Mouse (Mus musculus): ENCODE measurements around the gene Atf7ip. TPM values are rescaled to one million over a fixed set of nuclear protein-coding genes. Genes with fewer than 3 reads are reported as not detected.

Atf7ip gene
- polyA plus RNA-seq, 1 experiment: 11.6 TPM

GRCm38 (mm10) chr6:136566002-136566401 is 60.0 kb downstream of the Atf7ip start:
- no peaks in the 10 kb centered on the region for H3K79me2 ChIP-seq (ENCODE audit: control insufficient read depth, insufficient read depth)
- H3K36me3 ChIP-seq (ENCODE audit: control insufficient read depth, insufficient read depth): peaks cover 39% of the 10 kb centered on the region
- no peak overlapping the region for H3ac ChIP-seq (ENCODE audit: control insufficient read depth, insufficient read length)
- no peak overlapping the region for H3K4me2 ChIP-seq (ENCODE audit: low read depth)
- no peak overlapping the region for H3K4me3 ChIP-seq
- TF ChIP-seq MYOG (IDR thresholded peaks at IDR 0.05; ENCODE audit: control insufficient read depth in 1 of 3, insufficient read depth in 1 of 3, insufficient read length in 2 of 3, low read depth in 2 of 3): no peak
- no peak for TF ChIP-seq SRF (IDR thresholded peaks at IDR 0.05; ENCODE audit: control insufficient read depth, insufficient read length, low read depth)
- no peak for TF ChIP-seq TCF3 (IDR thresholded peaks at IDR 0.05; ENCODE audit: insufficient read length, low read depth)
- no peak for TF ChIP-seq TCF12 (IDR thresholded peaks at IDR 0.05; ENCODE audit: insufficient read depth, poor library complexity, severe bottlenecking)
- no peak for TF ChIP-seq E2F4 (IDR thresholded peaks at IDR 0.05; ENCODE audit: insufficient read depth)
- no peak for TF ChIP-seq MAX (IDR thresholded peaks at IDR 0.05; ENCODE audit: low read depth)
- no peak for TF ChIP-seq POLR2AphosphoS2 (IDR thresholded peaks at IDR 0.05; ENCODE audit: insufficient read length, low read depth)
- no peak for TF ChIP-seq REST (IDR thresholded peaks at IDR 0.05; ENCODE audit: insufficient read depth, insufficient read length)
- no peaks in the 10 kb centered on the region for H3K27me3 ChIP-seq (ENCODE audit: control insufficient read depth, insufficient read depth, insufficient read length)

- Histone ChIP-seq H3K27me3 (ENCODE audit: control insufficient read depth, insufficient read depth, insufficient read length) (no peaks in the 10 kb centered on the region), H3K4me2 (ENCODE audit: low read depth) (no peak overlapping the region), H3K36me3 (ENCODE audit: control insufficient read depth, insufficient read depth) (peaks cover 27% of the 10 kb centered on the region), H3K4me3 (no peak overlapping the region), H3ac (ENCODE audit: control insufficient read depth, insufficient read length) (no peak overlapping the region), H3K79me2 (ENCODE audit: control insufficient read depth, insufficient read depth) (no peaks in the 10 kb centered on the region)
- TF ChIP-seq POLR2A (IDR thresholded peaks at IDR 0.05; ENCODE audit: insufficient read length, low read depth): no peak
- no peak for TF ChIP-seq POLR2AphosphoS2 (IDR thresholded peaks at IDR 0.05; ENCODE audit: insufficient read length, low read depth)
- TF ChIP-seq TCF12 (IDR thresholded peaks at IDR 0.05; ENCODE audit: insufficient read depth, poor library complexity, severe bottlenecking): no peak
- TF ChIP-seq CEBPB (IDR thresholded peaks at IDR 0.05; ENCODE audit: insufficient read depth, poor library complexity, severe bottlenecking): no peak
These were observed 84.8 kb downstream of the Atf7ip start for GRCm38 (mm10) chr6:136590739-136591138.

- H3K36me3 ChIP-seq (ENCODE audit: control insufficient read depth, insufficient read depth): peaks cover 40% of the 10 kb centered on the region
- no peaks in the 10 kb centered on the region for H3K27me3 ChIP-seq (ENCODE audit: control insufficient read depth, insufficient read depth, insufficient read length)
- H3K79me2 ChIP-seq (ENCODE audit: control insufficient read depth, insufficient read depth): no peaks in the 10 kb centered on the region
- no peak overlapping the region for H3K4me3 ChIP-seq
- TF ChIP-seq MYOD1 (IDR thresholded peaks at IDR 0.05; ENCODE audit: control insufficient read depth in 1 of 3, insufficient read length in 2 of 3, low read depth in 2 of 3) (no peak), MYOG (IDR thresholded peaks at IDR 0.05; ENCODE audit: control insufficient read depth in 1 of 3, insufficient read depth in 1 of 3, insufficient read length in 2 of 3, low read depth in 2 of 3) (no peak), POLR2AphosphoS2 (IDR thresholded peaks at IDR 0.05; ENCODE audit: insufficient read length, low read depth) (no peak), TCF12 (IDR thresholded peaks at IDR 0.05; ENCODE audit: insufficient read depth, poor library complexity, severe bottlenecking) (no peak), SRF (IDR thresholded peaks at IDR 0.05; ENCODE audit: control insufficient read depth, insufficient read length, low read depth) (no peak), MAX (IDR thresholded peaks at IDR 0.05; ENCODE audit: low read depth) (no peak), USF1 (IDR thresholded peaks at IDR 0.05; ENCODE audit: low read depth) (no peak), CEBPB (IDR thresholded peaks at IDR 0.05; ENCODE audit: insufficient read depth, poor library complexity, severe bottlenecking) (no peak), TCF3 (IDR thresholded peaks at IDR 0.05; ENCODE audit: insufficient read length, low read depth) (no peak), POLR2A (IDR thresholded peaks at IDR 0.05; ENCODE audit: insufficient read length, low read depth) (no peak), REST (IDR thresholded peaks at IDR 0.05; ENCODE audit: insufficient read depth, insufficient read length) (no peak)
- H3K4me2 ChIP-seq (ENCODE audit: low read depth): no peak overlapping the region
- H3ac ChIP-seq (ENCODE audit: control insufficient read depth, insufficient read length): no peak overlapping the region
These were observed 88.6 kb downstream of the Atf7ip start for GRCm38 (mm10) chr6:136594541-136594940.

- TF ChIP-seq USF1 (IDR thresholded peaks at IDR 0.05; ENCODE audit: low read depth): no peak
- TF ChIP-seq POLR2AphosphoS2 (IDR thresholded peaks at IDR 0.05; ENCODE audit: insufficient read length, low read depth): no peak
- H3K36me3 ChIP-seq (ENCODE audit: control insufficient read depth, insufficient read depth): peaks cover 32% of the 10 kb centered on the region
- no peaks in the 10 kb centered on the region for H3K27me3 ChIP-seq (ENCODE audit: control insufficient read depth, insufficient read depth, insufficient read length)
- H3ac ChIP-seq (ENCODE audit: control insufficient read depth, insufficient read length): no peak overlapping the region
- no peak overlapping the region for H3K4me2 ChIP-seq (ENCODE audit: low read depth)
- H3K4me3 ChIP-seq: no peak overlapping the region
- H3K79me2 ChIP-seq (ENCODE audit: control insufficient read depth, insufficient read depth): no peaks in the 10 kb centered on the region
These were observed 96.6 kb downstream of the Atf7ip start for GRCm38 (mm10) chr6:136602601-136603000.

- H3K36me3 ChIP-seq (ENCODE audit: control insufficient read depth, insufficient read depth): peaks cover 5% of the 10 kb centered on the region
These were observed 105.6 kb downstream of the Atf7ip start for GRCm38 (mm10) chr6:136611351-136612215.

More at GRCm38 (mm10) chr6:136611351-136612215, 105.6 kb downstream of the Atf7ip start:
- H3K27me3 ChIP-seq (ENCODE audit: control insufficient read depth, insufficient read depth, insufficient read length): no peaks in the 10 kb centered on the region
- H3K79me2 ChIP-seq (ENCODE audit: control insufficient read depth, insufficient read depth): no peaks in the 10 kb centered on the region
- TF ChIP-seq TCF3 (IDR thresholded peaks at IDR 0.05; ENCODE audit: insufficient read length, low read depth) (no peak), TCF12 (IDR thresholded peaks at IDR 0.05; ENCODE audit: insufficient read depth, poor library complexity, severe bottlenecking) (no peak), MYOG (IDR thresholded peaks at IDR 0.05; ENCODE audit: control insufficient read depth in 1 of 3, insufficient read depth in 1 of 3, insufficient read length in 2 of 3, low read depth in 2 of 3) (no peak), POLR2A (IDR thresholded peaks at IDR 0.05; ENCODE audit: insufficient read length, low read depth) (no peak), MAX (IDR thresholded peaks at IDR 0.05; ENCODE audit: low read depth) (no peak), SRF (IDR thresholded peaks at IDR 0.05; ENCODE audit: control insufficient read depth, insufficient read length, low read depth) (no peak), MYOD1 (IDR thresholded peaks at IDR 0.05; ENCODE audit: control insufficient read depth in 1 of 3, insufficient read length in 2 of 3, low read depth in 2 of 3) (no peak), POLR2AphosphoS2 (IDR thresholded peaks at IDR 0.05; ENCODE audit: insufficient read length, low read depth) (no peak), E2F4 (IDR thresholded peaks at IDR 0.05; ENCODE audit: insufficient read depth) (no peak), REST (IDR thresholded peaks at IDR 0.05; ENCODE audit: insufficient read depth, insufficient read length) (no peak), USF1 (IDR thresholded peaks at IDR 0.05; ENCODE audit: low read depth) (no peak), CEBPB (IDR thresholded peaks at IDR 0.05; ENCODE audit: insufficient read depth, poor library complexity, severe bottlenecking) (no peak)
- H3ac ChIP-seq (ENCODE audit: control insufficient read depth, insufficient read length): no peak overlapping the region
- no peak overlapping the region for H3K4me3 ChIP-seq
- H3K4me2 ChIP-seq (ENCODE audit: low read depth): no peak overlapping the region
